Mouse (Mus musculus) adrenal gland (tissue): ENCODE results near the gene Gm17535.
"Not testable (repeated sequence)": the region's sequence is repeated elsewhere in the genome, so short reads cannot be mapped to it uniquely, and the experiment has no call there.

Source experiments
- intact Hi-C: fragments of 180-260 bp; cut with DNase I; formaldehyde crosslinking; loops from one replicate; pipeline ENCODE4 v1.15.1; 2025
- microRNA-seq, 2 experiments: library from miRNA; unstranded; fragments of <30 nt; microRNA quantifications; one replicate each; pipeline ENCODE4; 2019

Gene Gm17535

DNA sequence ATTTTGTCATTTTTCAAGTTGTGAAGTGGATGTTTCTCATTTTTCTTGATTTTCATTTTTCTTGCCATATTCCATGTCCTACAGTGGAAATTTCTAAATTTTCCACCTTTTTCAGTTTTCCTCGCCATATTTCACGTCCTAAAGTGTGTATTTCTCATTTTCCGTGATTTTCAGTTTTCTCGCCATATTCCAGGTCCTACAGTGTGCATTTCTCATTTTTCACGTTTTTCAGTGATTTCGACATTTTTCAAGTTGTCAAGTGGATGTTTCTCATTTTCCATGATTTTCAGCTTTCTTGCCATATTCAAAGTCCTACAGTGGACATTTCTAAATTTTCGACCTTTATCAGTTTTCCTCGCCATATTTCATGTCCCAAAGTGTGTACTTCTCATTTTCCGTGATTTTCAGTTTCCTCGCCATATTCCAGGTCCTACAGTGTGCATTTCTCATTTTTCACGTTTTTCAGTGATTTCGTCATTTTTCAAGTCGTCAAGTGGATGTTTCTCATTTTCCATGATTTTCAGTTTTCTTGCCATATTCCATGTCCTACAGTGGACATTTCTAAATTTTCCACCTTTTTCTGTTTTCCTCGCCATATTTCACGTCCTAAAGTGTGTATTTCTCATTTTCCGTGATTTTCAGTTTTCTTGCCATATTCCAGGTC, 10.3 kb upstream of the Gm17535 start:
- intact Hi-C loops = not testable (repeated sequence)

- intact Hi-C loops = not testable (repeated sequence)
Observed at GRCm38 (mm10) chr9:3024912-3025467, 9.4 kb upstream of the Gm17535 start, which contains the start of gene Gm10717. Gm10717 (plus strand) TSS chr9:3025417.

DNA sequence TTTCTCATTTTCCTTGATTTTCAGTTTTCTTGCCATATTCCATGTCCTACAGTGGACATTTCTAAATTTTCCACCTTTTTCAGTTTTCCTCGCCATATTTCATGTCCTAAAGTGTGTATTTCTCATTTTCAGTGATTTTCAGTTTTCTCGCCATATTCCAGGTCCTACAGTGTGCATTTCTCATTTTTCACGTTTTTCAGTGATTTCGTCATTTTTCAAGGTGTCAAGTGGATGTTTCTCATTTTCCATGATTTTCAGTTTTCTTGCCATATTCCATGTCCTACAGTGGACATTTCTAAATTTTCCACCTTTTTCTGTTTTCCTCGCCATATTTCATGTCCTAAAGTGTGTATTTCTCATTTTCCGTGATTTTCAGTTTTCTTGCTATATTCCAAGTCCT, 8.7 kb upstream of the Gm17535 start:
- intact Hi-C loops = not testable (repeated sequence)

- intact Hi-C loops = not testable (repeated sequence)
Observed at GRCm38 (mm10) chr9:3026136-3026535, 8.3 kb upstream of the Gm17535 start.

- intact Hi-C loops = not testable (repeated sequence)
Observed at GRCm38 (mm10) chr9:3026741-3027140, 7.7 kb upstream of the Gm17535 start.

- intact Hi-C loops = not testable (repeated sequence)
Observed at GRCm38 (mm10) chr9:3027200-3027599, 7.2 kb upstream of the Gm17535 start.

DNA sequence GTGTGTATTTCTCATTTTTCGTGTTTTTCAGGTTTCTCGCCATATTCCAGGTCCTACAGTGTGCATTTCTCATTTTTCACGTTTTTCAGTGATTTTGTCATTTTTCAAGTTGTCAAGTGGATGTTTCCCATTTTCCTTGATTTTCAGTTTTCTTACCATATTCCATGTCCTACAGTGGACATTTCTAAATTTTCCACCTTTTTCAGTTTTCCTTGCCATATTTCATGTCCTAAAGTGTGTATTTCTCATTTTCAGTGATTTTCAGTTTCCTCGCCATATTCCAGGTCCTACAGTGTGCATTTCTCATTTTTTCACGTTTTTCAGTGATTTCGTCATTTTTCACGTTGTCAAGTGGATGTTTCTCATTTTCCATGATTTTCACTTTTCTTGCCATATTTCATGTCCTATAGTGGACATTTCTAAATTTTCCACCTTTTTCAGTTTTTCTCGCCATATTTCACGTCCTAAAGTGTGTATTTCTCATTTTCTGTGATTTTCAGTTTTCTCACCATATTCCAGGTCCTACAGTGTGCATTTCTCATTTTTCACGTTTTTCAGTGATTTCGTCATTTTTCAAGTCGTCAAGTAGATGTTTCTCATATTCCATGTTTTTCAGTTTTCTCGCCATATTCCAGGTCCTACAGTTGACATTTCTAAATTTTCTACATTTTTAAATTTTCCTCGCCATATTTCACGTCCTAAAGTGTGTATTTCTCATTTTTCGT, 5.0 kb upstream of the Gm17535 start:
- intact Hi-C loops = not testable (repeated sequence)

DNA sequence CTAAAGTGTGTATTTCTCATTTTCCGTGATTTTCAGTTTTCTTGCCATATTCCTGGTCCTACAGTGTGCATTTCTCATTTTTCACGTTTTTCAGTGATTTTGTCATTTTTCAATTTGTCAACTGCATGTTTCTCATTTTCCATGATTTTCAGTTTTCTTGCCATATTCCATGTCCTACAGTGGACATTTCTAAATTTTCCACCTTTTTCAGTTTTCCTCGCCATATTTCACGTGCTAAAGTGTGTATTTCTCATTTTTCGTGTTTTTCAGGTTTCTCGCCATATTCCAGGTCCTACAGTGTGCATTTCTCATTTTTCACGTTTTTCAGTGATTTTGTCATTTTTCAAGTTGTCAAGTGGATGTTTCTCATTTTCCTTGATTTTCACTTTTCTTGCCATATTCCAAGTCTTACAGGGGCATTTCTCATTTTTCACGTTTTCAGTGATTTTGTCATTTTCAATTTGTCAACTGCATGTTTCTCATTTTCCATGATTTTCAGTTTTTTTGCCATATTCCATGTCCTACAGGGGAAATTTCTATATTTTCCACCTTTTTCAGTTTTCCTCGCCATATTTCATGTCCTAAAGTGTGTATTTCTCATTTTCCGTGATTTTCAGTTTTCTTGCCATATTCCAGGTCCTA, 3.6 kb upstream of the Gm17535 start:
- intact Hi-C loops = not testable (repeated sequence)

DNA sequence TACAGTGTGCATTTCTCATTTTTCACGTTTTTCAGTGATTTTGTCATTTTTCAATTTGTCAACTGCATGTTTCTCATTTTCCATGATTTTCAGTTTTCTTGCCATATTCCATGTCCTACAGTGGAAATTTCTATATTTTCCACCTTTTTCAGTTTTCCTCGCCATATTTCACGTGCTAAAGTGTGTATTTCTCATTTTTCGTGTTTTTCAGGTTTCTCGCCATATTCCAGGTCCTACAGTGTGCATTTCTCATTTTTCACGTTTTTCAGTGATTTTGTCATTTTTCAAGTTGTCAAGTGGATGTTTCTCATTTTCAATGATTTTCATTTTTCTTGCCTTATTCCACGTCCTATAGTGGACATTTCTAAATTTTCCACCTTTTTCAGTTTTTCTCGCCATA, 2.2 kb downstream of the Gm17535 start, which contains the start of gene Gm10715:
Gene Gm10715 (plus strand): TSS at position 301 of the 400 bp plus-strand sequence.
- intact Hi-C loops = not testable (repeated sequence)

DNA sequence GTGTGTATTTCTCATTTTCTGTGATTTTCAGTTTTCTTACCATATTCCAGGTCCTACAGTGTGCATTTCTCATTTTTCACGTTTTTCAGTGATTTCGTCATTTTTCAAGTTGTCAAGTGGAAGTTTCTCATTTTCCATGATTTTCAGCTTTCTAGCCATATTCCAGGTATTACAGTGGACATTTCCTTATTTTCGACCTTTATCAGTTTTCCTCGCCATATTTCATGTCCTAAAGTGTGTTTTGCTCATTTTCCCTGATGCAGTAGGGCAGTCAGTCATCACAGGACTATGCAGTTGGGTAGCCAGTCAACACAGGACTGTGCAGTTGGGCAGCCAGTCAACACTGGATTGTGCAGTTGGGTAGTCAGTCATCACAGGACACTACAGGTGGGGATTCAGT, 3.8 kb downstream of the Gm17535 start:
- intact Hi-C loops = not testable (repeated sequence)

Small RNA genes lying within 50 kb of the gene (microRNA-seq; reads per million reads assigned to microRNA genes)
- 0 to 0.12 reads per million in 2 experiments for gene Mir101c
